Mouse (Mus musculus) mammary gland, adult 2 months (tissue): ENCODE results near the gene Hps5. TPM values are rescaled to one million over a fixed set of nuclear protein-coding genes. Genes with fewer than 3 reads are reported as not detected.

Experiments used
- polyA plus RNA-seq: library from polyadenylated mRNA; depleted of rRNA; stranded (reverse); fragments of >200 nt; gene quantifications from 2 replicates; pipeline ENCODE4 v1.2.3, GENCODE M21; 2012; ENCODE audit warnings: low replicate concordance; rRNA removed

The Hps5 gene
- 12.3 and 18.5 TPM in 2 replicates for polyA plus RNA-seq

DNA sequence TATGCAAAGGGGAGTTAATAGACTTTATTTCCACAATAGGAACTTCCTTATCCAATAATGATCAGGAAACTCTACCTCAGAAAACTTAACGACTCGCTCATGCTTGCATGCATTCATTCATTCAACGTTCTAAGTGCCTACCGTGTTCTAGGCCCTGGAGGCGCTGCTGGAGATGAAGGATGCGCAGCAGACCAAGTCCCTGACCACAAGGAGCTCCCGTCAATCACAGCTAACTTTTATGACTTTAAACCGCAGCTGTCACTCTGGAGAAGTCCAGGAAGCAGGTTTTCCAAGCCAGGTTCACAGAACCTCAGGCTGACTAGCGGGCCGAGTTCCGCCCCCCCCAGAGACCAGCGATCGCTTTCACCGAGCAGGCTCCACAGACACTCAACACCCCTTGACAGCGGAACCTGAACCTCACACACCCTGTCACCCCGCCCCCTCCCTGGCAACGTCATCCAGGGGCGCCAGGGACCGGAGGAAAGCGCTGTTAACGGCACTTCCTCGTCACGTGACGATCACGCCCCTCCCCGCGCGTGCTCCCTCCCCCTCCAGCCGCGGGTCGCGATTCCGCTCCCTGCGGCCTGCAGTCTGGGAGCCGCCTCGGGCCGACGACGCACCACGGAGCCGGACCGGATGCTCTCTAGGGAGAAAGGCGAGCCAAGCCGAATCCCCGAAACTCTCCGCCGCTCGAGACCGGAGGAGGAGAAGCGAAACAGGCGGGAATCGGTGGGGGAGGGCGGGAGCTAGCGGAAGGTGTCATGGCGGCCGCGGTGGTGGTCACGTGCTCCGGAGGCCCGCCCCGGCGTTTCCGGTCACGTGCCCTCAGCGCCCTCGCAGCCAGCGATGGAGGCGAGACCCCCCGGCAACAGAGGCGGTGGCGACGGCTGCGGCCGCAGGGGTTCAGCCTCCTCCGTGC, at the start of gene Hps5, which contains the start of gene Gtf2h1:
Hps5 (minus strand) TSS at position 778 of the 919 bp plus-strand sequence.
Gtf2h1 (plus strand) TSS at position 817 of the 919 bp plus-strand sequence.

DNA sequence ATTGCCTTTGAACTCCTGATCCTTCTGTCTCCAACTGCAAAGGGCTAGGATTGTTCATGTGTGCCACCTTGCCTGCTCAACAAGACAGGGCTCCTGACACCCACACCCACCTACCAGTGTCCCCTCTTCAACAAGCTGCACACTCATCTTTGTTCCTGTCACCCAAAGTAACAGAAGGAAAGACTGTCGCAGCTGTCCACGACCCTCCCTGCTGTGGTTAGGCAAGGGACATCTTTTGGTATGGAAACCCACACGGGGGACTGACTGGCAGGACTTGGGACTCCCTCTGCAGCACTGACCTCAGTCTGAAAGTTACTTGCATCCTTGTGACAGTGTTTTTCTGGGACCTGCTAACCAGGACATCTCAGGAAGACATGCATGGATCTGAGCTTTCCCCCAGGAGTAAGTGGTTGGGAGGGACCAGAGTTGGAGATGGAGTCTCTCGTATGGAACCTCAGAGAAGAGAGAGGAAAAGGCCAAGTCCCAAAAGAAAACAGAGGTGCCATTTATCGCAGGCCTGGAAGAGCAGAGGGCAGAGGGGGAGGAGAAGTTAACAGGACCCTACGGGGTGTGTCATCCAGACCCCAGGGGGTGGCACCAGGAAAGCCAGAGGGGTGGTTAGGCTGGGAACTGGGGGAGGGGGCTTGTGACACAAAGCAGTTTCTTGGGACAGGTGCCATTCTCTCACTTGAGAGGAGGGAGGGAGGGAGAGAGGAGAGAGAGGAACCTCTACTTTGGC, 45.1 kb upstream of the Hps5 start, which contains the start of gene Ldha:
Ldha (plus strand) TSS at position 689 of the 739 bp plus-strand sequence.

GRCm38 (mm10) chr7:46751490-46751889, 44.4 kb downstream of the Hps5 start, which contains the start of gene Saa2:
Gene Saa2 (plus strand): TSS chr7:46751790.

DNA sequence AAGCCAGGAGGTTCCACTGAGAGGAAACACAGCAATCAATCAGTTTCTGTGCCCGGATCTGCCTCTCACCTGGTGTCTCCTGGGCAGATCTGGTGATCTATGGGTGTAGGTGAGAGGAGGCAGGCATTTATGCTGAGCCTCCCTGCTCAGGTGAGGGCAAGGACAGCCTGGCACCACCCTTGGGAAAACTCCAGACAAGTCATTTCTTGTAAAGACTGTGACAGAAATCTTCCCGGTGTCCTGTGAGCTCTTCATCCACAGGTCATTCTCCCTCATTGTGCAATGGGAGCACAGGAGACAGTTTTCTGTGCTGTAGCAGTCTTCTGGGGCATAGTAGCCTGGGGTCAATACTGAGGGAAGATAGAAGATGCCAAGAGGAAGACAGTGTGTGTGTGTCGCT, 53.0 kb downstream of the Hps5 start, which contains the start of gene Saa1:
Saa1 (minus strand) TSS at position 101 of the 400 bp plus-strand sequence.

DNA sequence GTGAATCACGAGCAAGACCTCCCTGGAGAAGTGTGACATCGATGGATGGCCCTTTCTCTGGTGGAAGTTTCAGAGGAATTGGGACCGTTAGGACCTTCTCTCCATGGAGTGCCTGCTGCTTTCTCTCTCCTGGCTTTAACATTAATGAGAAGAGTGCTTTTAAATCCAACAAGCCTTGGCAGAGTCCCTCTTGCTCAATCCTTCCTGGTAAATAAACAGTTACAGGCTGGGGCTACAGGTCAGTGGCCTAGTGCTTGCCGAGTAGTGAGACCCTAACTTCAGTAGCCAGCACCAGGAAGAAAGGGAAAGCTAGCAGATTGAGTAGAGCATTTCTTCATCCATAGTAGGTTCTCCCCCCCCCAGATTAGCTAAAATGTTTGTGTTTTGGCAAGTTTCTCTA, 63.4 kb downstream of the Hps5 start, which contains the start of gene Saa4:
Saa4 (minus strand) TSS at position 146 of the 400 bp plus-strand sequence.

DNA sequence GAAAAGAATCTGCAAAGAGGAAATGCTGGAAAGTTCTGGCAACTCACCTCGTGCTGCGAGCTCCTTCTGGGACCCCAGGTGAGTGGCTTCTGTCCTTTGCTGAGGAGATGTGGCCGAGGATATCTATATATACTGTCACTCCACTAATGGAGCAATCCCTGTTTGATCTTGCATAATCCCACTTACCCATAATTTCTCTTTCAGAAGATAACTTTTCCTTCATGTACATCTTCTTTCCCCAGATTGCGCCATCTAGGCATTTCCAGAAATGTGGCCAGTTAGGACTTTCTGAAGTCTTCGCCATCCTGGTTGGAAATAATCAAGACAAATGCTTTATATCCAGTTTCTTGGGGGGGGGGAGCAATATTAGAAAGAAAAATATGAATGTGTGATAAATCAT, 80.3 kb downstream of the Hps5 start, which contains the start of gene Saa3:
Saa3 (minus strand) TSS at position 101 of the 400 bp plus-strand sequence.

Other genes with a start within 250 kb of the Hps5 start
- gene Sergef, start 156.3 kb downstream of the Hps5 start, polyA plus RNA-seq: 11.2 and 12.2 TPM in 2 replicates
- gene Tph1, start 123.5 kb downstream of the Hps5 start, polyA plus RNA-seq: 0.53 and 1.9 TPM in 2 replicates
- 5.4 and 8.4 TPM in 2 replicates for gene Saal1, start 85.4 kb downstream of the Hps5 start, polyA plus RNA-seq
- 0.55 TPM in 1 of 2 replicates, not detected in the other for gene Saa3, start 80.4 kb downstream of the Hps5 start, polyA plus RNA-seq
- 0.11 TPM in 1 of 2 replicates, not detected in the other for gene Saa4, start 63.5 kb downstream of the Hps5 start, polyA plus RNA-seq
- gene Saa1, start 53.1 kb downstream of the Hps5 start, polyA plus RNA-seq: 0.06 TPM in 1 of 2 replicates, not detected in the other
- gene Saa2, start 44.3 kb downstream of the Hps5 start, polyA plus RNA-seq: 0.04 TPM in 1 of 2 replicates, not detected in the other
- 6.3 and 8.6 TPM in 2 replicates for gene Gtf2h1, start within 50 bp of the Hps5 start, polyA plus RNA-seq
- gene Ldha, start 45.4 kb upstream of the Hps5 start, polyA plus RNA-seq: 777 and 2,450 TPM in 2 replicates
- gene Ldhc, start 65.1 kb upstream of the Hps5 start, polyA plus RNA-seq: 0.29 TPM in 1 of 2 replicates, not detected in the other
- 78.6 and 136 TPM in 2 replicates for gene Tsg101, start 123.9 kb upstream of the Hps5 start, polyA plus RNA-seq
- gene Uevld, start 162.5 kb upstream of the Hps5 start, polyA plus RNA-seq: 2.4 and 6.0 TPM in 2 replicates
- gene Gm9999, start 187.5 kb upstream of the Hps5 start, polyA plus RNA-seq: not detected in 2 replicates
- 4.7 and 5.3 TPM in 2 replicates for gene Spty2d1, start 212.3 kb upstream of the Hps5 start, polyA plus RNA-seq